Mouse (Mus musculus): ENCODE measurements around the gene Hoxc4.
A peak's percentile ranks its signal among the peaks of the same experiment; 100 is the strongest.

Hoxc4 gene

GRCm38 (mm10) chr15:103018636-103019035 lies at the start of gene Hoxc4:
Hoxc4 (plus strand) TSS chr15:103018934.
- no peak for DNase-seq (ENCODE audit: low read depth, low spot score)

- no peak for DNase-seq (ENCODE audit: low read depth, low spot score)
These were observed 49.4 kb upstream of the Hoxc4 start for GRCm38 (mm10) chr15:102969296-102969695.

GRCm38 (mm10) chr15:102970740-102971139 lies 48.0 kb upstream of the Hoxc4 start:
- no peak for DNase-seq (ENCODE audit: low read depth, low spot score)

- no peak for DNase-seq (ENCODE audit: low read depth, low spot score)
These were observed 46.5 kb upstream of the Hoxc4 start for GRCm38 (mm10) chr15:102972254-102972653.

GRCm38 (mm10) chr15:102972753-102973152 lies 46.0 kb upstream of the Hoxc4 start:
- DNase-seq (ENCODE audit: low read depth, low spot score): no peak

- DNase-seq (ENCODE audit: low read depth, low spot score): no peak
These were observed 43.7 kb upstream of the Hoxc4 start for GRCm38 (mm10) chr15:102975034-102975433.

- DNase-seq (ENCODE audit: low read depth, low spot score): no peak
These were observed 43.0 kb upstream of the Hoxc4 start for GRCm38 (mm10) chr15:102975688-102976111.

- no peak for DNase-seq (ENCODE audit: low read depth, low spot score)
These were observed 42.6 kb upstream of the Hoxc4 start, which contains the start of gene Hoxc9 for GRCm38 (mm10) chr15:102976171-102976570. Hoxc9 (plus strand) TSS chr15:102976439.

GRCm38 (mm10) chr15:102976631-102977422 lies 41.9 kb upstream of the Hoxc4 start:
- no peak for DNase-seq (ENCODE audit: low read depth, low spot score)

- no peak for DNase-seq (ENCODE audit: low read depth, low spot score)
These were observed 41.2 kb upstream of the Hoxc4 start for GRCm38 (mm10) chr15:102977423-102977974.

GRCm38 (mm10) chr15:102978615-102979515 lies 39.9 kb upstream of the Hoxc4 start:
- no peak for DNase-seq (ENCODE audit: low read depth, low spot score)

GRCm38 (mm10) chr15:102979936-102980335 lies 38.8 kb upstream of the Hoxc4 start:
- DNase-seq (ENCODE audit: low read depth, low spot score): no peak

- no peak for DNase-seq (ENCODE audit: low read depth, low spot score)
These were observed 38.4 kb upstream of the Hoxc4 start for GRCm38 (mm10) chr15:102980352-102980751.

- no peak for DNase-seq (ENCODE audit: low read depth, low spot score)
These were observed 37.8 kb upstream of the Hoxc4 start for GRCm38 (mm10) chr15:102980912-102981311.

GRCm38 (mm10) chr15:102981379-102982288 lies 37.1 kb upstream of the Hoxc4 start:
- DNase-seq (ENCODE audit: low read depth, low spot score): peak; percentile 75

GRCm38 (mm10) chr15:102983716-102984115 lies 35.0 kb upstream of the Hoxc4 start:
- DNase-seq (ENCODE audit: low read depth, low spot score): no peak

- no peak for DNase-seq (ENCODE audit: low read depth, low spot score)
These were observed 34.2 kb upstream of the Hoxc4 start for GRCm38 (mm10) chr15:102984521-102984920.

- DNase-seq (ENCODE audit: low read depth, low spot score): no peak
These were observed 33.8 kb upstream of the Hoxc4 start for GRCm38 (mm10) chr15:102984925-102985324.

GRCm38 (mm10) chr15:102987124-102987833 lies 31.5 kb upstream of the Hoxc4 start:
- peak; percentile 95 for DNase-seq (ENCODE audit: low read depth, low spot score)

GRCm38 (mm10) chr15:102988078-102988477 lies 30.7 kb upstream of the Hoxc4 start:
- DNase-seq (ENCODE audit: low read depth, low spot score): no peak

All from forelimb bud, embryonic 11.5 days (tissue).